In genomic region chr17:56009088-56009961, GRCm38 (mm10) we compare ENCODE assay signal across 8 mouse cellular contexts. TPM values are rescaled to one million over a fixed set of nuclear protein-coding genes. Genes with fewer than 3 reads are reported as not detected.
A peak's percentile ranks its signal among the peaks of the same experiment; 100 is the strongest.
DNase-seq lines count a peak whose midpoint lies in the region; ATAC-seq lines count a peak whose summit lies in the region.

No protein-coding gene starts in this region.

- DNase-seq in adipocyte (ENCODE audit: low spot score) = peak; percentile 90
- peak; percentile 93 for DNase-seq in embryo, embryonic 10 days (ENCODE audit: low spot score)
- DNase-seq in gastrocnemius, postnatal 10 days = peak; percentile 84
- peak; percentile 91 to 95 for DNase-seq in left cerebral cortex, postnatal 10 days (ENCODE audit: extremely low spot score in 1 of 2, low spot score in 2 of 2)
- peak; percentile 92 for DNase-seq in right cerebral cortex, postnatal 25 days
- peak; percentile 88 for DNase-seq in urinary bladder, postnatal 4 days (ENCODE audit: low spot score in 2 of 2)

- intact Hi-C loops in left cerebral cortex, postnatal 10 days (cut with DNase I) = no loop called here

- peak; percentile 85 for ATAC-seq in inflammation-experienced regulatory T-cells, adult 6 months
- ATAC-seq in megakaryocyte-erythroid progenitor cell, adult 5-6 weeks (replicated peaks; ENCODE audit: low FRiP score, low TSS enrichment, poor library complexity, severe bottlenecking) = peak; percentile 90

RNA-seq across cellular contexts. Expression of gene Mpnd, which starts 3.8 kb away (rescaled TPM):
- 10 to 100 TPM; 31.6 to 36.9 TPM for total RNA-seq in gastrocnemius, postnatal 10 days (2021)
- 10 to 100 TPM in 2 of 3 experiments, 1 to 10 TPM in 1; 8.3 to 24.2 (median 17.4) TPM for polyA plus RNA-seq in inflammation-experienced regulatory T-cells, adult 6 months (2017; shearing (Covaris generic))
- 100 to 1,000 TPM; 111 to 115 TPM for total RNA-seq in left cerebral cortex, postnatal 10 days (2021)
- 5.4 and 12.1 TPM in 2 replicates for total RNA-seq in megakaryocyte-erythroid progenitor cell, adult 5-6 weeks (2014; fragmentation: Nextera tagmentation)
- 2.1 and 6.2 TPM in 2 replicates for total RNA-seq in megakaryocyte-erythroid progenitor cell, adult 5-6 weeks (2017)

RNA-seq across cellular contexts. Expression of gene Stap2, which starts 3.9 kb away (rescaled TPM):
- total RNA-seq in gastrocnemius, postnatal 10 days (2021) = 1 to 10 TPM; 4.7 to 8.1 TPM
- polyA plus RNA-seq in inflammation-experienced regulatory T-cells, adult 6 months (2017; shearing (Covaris generic)) = under 1 TPM in 1 of 3 experiments, not detected in 2; 0.30 TPM
- total RNA-seq in left cerebral cortex, postnatal 10 days (2021) = 1 to 10 TPM; 4.4 TPM
- total RNA-seq in megakaryocyte-erythroid progenitor cell, adult 5-6 weeks (2014; fragmentation: Nextera tagmentation) = not detected in 2 replicates
- not detected in 2 replicates for total RNA-seq in megakaryocyte-erythroid progenitor cell, adult 5-6 weeks (2017)

RNA-seq across cellular contexts. Expression of gene Fsd1, which starts 23.0 kb away (rescaled TPM):
- total RNA-seq in gastrocnemius, postnatal 10 days (2021) = 1 to 10 TPM in 1 of 2 experiments, under 1 TPM in 1; 0.49 to 1.0 TPM
- under 1 TPM in 1 of 3 experiments, not detected in 2; 0.98 TPM for polyA plus RNA-seq in inflammation-experienced regulatory T-cells, adult 6 months (2017; shearing (Covaris generic))
- 100 to 1,000 TPM in 1 of 2 experiments, 10 to 100 TPM in 1; 99.7 to 111 TPM for total RNA-seq in left cerebral cortex, postnatal 10 days (2021)
- total RNA-seq in megakaryocyte-erythroid progenitor cell, adult 5-6 weeks (2014; fragmentation: Nextera tagmentation) = not detected in 2 replicates
- total RNA-seq in megakaryocyte-erythroid progenitor cell, adult 5-6 weeks (2017) = not detected in 2 replicates

RNA-seq across cellular contexts. Expression of gene Sh3gl1, which starts 27.1 kb away (rescaled TPM):
- 10 to 100 TPM; 25.7 to 35.0 TPM for total RNA-seq in gastrocnemius, postnatal 10 days (2021)
- polyA plus RNA-seq in inflammation-experienced regulatory T-cells, adult 6 months (2017; shearing (Covaris generic)) = 10 to 100 TPM; 86.9 to 93.6 (median 91.6) TPM
- 10 to 100 TPM; 53.7 TPM for total RNA-seq in left cerebral cortex, postnatal 10 days (2021)
- 25.2 and 35.7 TPM in 2 replicates for total RNA-seq in megakaryocyte-erythroid progenitor cell, adult 5-6 weeks (2014; fragmentation: Nextera tagmentation)
- total RNA-seq in megakaryocyte-erythroid progenitor cell, adult 5-6 weeks (2017) = 13.6 and 22.1 TPM in 2 replicates

RNA-seq across cellular contexts. Expression of gene Chaf1a, which starts 30.9 kb away (rescaled TPM):
- 1 to 10 TPM; 3.6 to 8.7 TPM for total RNA-seq in gastrocnemius, postnatal 10 days (2021)
- polyA plus RNA-seq in inflammation-experienced regulatory T-cells, adult 6 months (2017; shearing (Covaris generic)) = 1 to 10 TPM in 2 of 3 experiments, under 1 TPM in 1; 0.63 to 3.6 (median 1.3) TPM
- 1 to 10 TPM; 5.1 to 5.7 TPM for total RNA-seq in left cerebral cortex, postnatal 10 days (2021)
- 46.9 and 47.7 TPM in 2 replicates for total RNA-seq in megakaryocyte-erythroid progenitor cell, adult 5-6 weeks (2014; fragmentation: Nextera tagmentation)
- total RNA-seq in megakaryocyte-erythroid progenitor cell, adult 5-6 weeks (2017) = 34.5 and 37.5 TPM in 2 replicates

Comparison
In these comparisons a context has a peak if more than half of its experiments do, and no peak if none do; other contexts are left out.
1. Peak in every context shown above with its lines: DNase-seq and ATAC-seq.
2. RNA of gene Stap2, which starts 3.9 kb away (total RNA-seq): 4.7 to 8.1 TPM in gastrocnemius, postnatal 10 days and 4.4 TPM in left cerebral cortex, postnatal 10 days; not detected in megakaryocyte-erythroid progenitor cell, adult 5-6 weeks; every median in the first group is over 4 times any median in the second.
3. RNA of gene Fsd1, which starts 23.0 kb away (total RNA-seq): 99.7 to 111 TPM in left cerebral cortex, postnatal 10 days; 0.49 to 1.0 TPM in gastrocnemius, postnatal 10 days and not detected in megakaryocyte-erythroid progenitor cell, adult 5-6 weeks; every median in the first group is over 10 times any median in the second.